Mouse (Mus musculus): ENCODE measurements around the gene Hpd. TPM values are rescaled to one million over a fixed set of nuclear protein-coding genes. Genes with fewer than 3 reads are reported as not detected.
"Not testable (repeated sequence)": the region's sequence is repeated elsewhere in the genome, so short reads cannot be mapped to it uniquely, and the experiment has no call there.

Gene Hpd
- not detected in 2 replicates for polyA plus RNA-seq (2015; fragmentation: Nextera tagmentation; extraction: Ambion mirVana)

DNA sequence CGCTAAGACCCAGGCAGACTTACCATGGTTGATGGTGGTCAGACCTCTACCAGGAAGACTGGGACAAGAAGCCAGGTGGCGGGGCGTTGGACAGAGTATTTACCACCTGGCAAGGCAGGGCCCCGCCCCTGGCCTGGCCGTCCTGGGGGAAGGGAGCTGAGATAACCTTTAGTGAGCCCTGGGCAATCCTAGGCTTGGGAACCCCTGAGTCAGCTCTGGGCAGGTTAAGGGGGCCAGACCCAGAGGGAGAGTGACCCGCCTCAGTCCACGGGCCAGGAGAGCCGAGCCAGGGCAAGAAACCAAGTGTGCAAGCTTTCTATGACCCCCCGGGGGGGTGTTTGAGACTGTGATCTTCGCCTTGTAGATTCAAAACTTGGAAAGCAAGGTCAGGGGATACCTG is at the start of gene Hpd:
TSS of gene Hpd (minus strand) at position 77 of the 400 bp plus-strand sequence.
- Histone ChIP-seq H3K4me3 (no peak within 1 kb of the TSS), H3K27ac (replicated peaks) (no peak within 1 kb of the TSS), H3K9me3 (no peaks in the 10 kb centered on the region), H3K36me3 (no peaks in the 10 kb centered on the region), H3K4me2 (no peak within 1 kb of the TSS), H3K9ac (no peak within 1 kb of the TSS), H3K4me1 (replicated peaks) (peaks cover 4% of the 10 kb centered on the region; the same call in 1 of the 2 replicates), H3K27me3 (0 out of 2 replicates have a peak, but pooled peaks cover 4% of the 10 kb centered on the region)
- ATAC-seq (ENCODE audit: low read depth) = no peak
- WGBS = 82% methylated on average over 10 of the region's 10 CpGs

DNA sequence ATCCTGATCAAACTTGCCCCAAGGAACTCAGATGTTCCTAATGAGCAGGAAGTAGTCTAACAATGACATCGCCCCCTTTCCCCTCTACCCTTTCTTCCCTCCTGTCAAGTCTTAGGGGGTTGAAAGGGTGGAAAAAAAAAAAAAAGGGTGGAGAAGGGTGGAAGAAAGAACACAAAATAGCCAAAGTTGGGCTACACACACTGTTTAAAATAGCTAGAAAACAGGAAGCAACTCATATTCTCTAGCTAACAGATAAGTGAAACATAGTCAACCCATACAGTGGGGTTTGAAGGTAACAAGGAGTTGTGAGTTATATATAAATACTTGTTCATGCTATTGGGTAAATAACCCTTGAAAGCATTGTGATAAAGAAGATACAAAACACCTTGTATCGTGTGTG is 49.7 kb upstream of the Hpd start:
- Histone ChIP-seq H3K9me3 (no peaks in the 10 kb centered on the region), H3K27ac (replicated peaks) (no peak overlapping the region), H3K27me3 (no peaks in the 10 kb centered on the region), H3K4me3 (no peak overlapping the region), H3K36me3 (peaks cover 28% of the 10 kb centered on the region), H3K9ac (no peak overlapping the region), H3K4me2 (no peak overlapping the region), H3K4me1 (replicated peaks) (peaks cover 27% of the 10 kb centered on the region)
- no peak for ATAC-seq (ENCODE audit: low read depth)
- WGBS = 94% methylated on average over 2 of the region's 2 CpGs

DNA sequence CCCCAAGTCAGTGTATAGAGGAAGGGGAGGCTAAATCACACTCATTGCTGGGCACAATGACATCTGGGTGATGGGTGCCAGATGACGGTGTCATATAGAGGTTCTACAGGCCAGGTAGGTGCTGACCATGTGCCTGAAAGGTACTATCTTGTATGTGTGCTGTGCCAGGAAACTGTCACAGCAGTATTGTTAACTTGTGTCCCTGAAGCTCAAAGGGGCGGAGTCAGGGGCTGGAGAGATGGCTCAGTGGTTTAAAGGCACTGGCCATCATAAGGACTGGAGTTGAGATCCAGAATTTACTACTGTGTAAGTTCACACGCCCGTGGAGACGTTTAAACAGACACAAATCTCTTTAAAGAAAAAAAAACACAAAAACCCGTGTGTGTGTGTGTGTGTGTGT is 46.8 kb upstream of the Hpd start:
- Histone ChIP-seq H3K36me3 (0 out of 2 replicates have a peak, but pooled peaks cover 6% of the 10 kb centered on the region), H3K9me3 (no peaks in the 10 kb centered on the region), H3K4me1 (replicated peaks) (peaks cover 17% of the 10 kb centered on the region), H3K9ac (peak overlapping the region; percentile 82; the same call in 1 of the 2 replicates), H3K4me2 (peak overlapping the region; percentile 76), H3K27me3 (no peaks in the 10 kb centered on the region), H3K27ac (replicated peaks) (no peak overlapping the region), H3K4me3 (peak overlapping the region; percentile 86)
- WGBS = 93% methylated on average over 6 of the region's 6 CpGs
- no peak for ATAC-seq (ENCODE audit: low read depth)

- no peaks in the 10 kb centered on the region for H3K27me3 ChIP-seq
- 0 out of 2 replicates have a peak, but pooled peaks cover 6% of the 10 kb centered on the region for H3K36me3 ChIP-seq
- H3K4me2 ChIP-seq = peak overlapping the region; percentile 76
- H3K4me3 ChIP-seq = peak overlapping the region; percentile 86
- H3K4me1 ChIP-seq (replicated peaks) = peaks cover 17% of the 10 kb centered on the region
- no peak for ATAC-seq (ENCODE audit: low read depth)
- H3K9ac ChIP-seq = peak overlapping the region; percentile 82
- no peaks in the 10 kb centered on the region for H3K9me3 ChIP-seq
- WGBS = 10% methylated on average over 15 of the region's 15 CpGs
- H3K27ac ChIP-seq (replicated peaks) = 0 out of 2 replicates have a peak overlapping the region, but pooled peaks have one; percentile 46
These were observed 46.0 kb upstream of the Hpd start for GRCm38 (mm10) chr5:123228524-123228922.

DNA sequence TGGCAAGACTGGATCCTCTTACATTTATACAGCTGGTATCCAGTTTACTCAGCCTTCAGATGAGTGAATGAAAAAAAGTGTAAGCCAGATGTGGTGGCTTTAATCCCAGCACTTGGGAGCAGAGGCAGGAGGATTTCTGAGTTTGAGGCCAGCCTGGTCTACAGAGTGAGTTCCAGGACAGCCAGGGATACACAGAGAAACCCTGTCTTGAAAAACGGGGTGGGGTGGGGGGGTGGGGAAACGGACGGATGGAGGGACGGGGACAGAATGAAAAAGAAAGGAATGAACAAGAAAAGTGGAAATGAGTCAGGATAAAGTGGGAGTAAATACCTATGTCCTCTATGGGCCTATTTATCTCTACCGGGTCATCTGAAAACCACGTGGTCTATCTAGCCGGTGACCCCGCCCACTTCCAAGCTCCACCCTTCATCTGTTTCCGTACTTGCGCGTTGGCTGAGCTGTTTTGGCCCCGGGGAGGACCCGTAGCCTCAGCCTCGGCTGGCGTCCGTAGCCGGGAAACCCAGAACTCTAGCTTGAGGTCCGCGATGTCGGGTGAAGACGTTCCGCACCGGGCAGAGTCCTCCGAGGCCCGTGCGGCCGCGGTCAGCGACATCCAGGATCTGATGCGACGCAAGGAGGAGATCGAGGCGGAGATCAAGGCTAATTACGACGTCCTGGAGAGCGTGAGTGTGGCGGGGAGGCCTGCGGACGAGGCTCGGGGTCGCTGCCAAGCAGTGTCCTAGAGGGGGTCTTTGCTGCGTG is 45.4 kb upstream of the Hpd start:
- H3K4me3 ChIP-seq = peak overlapping the region; percentile 86
- 0 out of 2 replicates have a peak, but pooled peaks cover 3% of the 10 kb centered on the region for H3K36me3 ChIP-seq
- H3K9me3 ChIP-seq = no peaks in the 10 kb centered on the region
- peak; percentile 90 for ATAC-seq (ENCODE audit: low read depth)
- no peaks in the 10 kb centered on the region for H3K27me3 ChIP-seq
- peak overlapping the region; percentile 76 for H3K4me2 ChIP-seq
- H3K4me1 ChIP-seq (replicated peaks) = peaks cover 17% of the 10 kb centered on the region
- H3K9ac ChIP-seq = peak overlapping the region; percentile 82
- H3K27ac ChIP-seq (replicated peaks) = 0 out of 2 replicates have a peak overlapping the region, but pooled peaks have one; percentile 46
- 2% methylated on average over 42 of the region's 42 CpGs for WGBS

DNA sequence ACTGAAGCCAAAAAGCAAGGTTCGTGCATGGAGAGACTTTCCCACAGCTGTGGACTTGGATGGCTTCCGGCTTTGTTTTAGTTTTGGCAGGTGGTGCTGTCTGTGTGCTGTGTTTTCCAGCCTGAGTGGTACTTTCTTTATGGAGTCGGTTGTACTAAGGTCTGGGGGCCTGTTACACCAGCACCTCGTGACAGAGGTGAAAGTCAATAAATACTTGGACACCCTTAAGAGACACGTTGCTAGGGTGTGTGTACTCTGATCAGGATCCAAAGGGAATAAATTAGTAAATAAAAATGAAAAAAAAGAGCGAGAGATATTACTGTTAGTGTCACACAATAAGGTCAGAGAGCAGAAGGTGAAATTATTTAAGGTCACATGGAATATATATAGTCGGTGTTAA is 44.3 kb upstream of the Hpd start:
- 86% methylated on average over 7 of the region's 7 CpGs for WGBS
- H3K4me2 ChIP-seq = no peak overlapping the region
- peaks cover 17% of the 10 kb centered on the region for H3K4me1 ChIP-seq (replicated peaks)
- H3K27ac ChIP-seq (replicated peaks) = no peak overlapping the region
- no peak overlapping the region for H3K9ac ChIP-seq
- H3K9me3 ChIP-seq = no peaks in the 10 kb centered on the region
- no peak for ATAC-seq (ENCODE audit: low read depth)
- no peak overlapping the region for H3K4me3 ChIP-seq
- H3K36me3 ChIP-seq = no peaks in the 10 kb centered on the region
- H3K27me3 ChIP-seq = no peaks in the 10 kb centered on the region

GRCm38 (mm10) chr5:123223861-123224260 is 41.3 kb upstream of the Hpd start:
- 60% methylated on average over 6 of the region's 6 CpGs for WGBS
- ATAC-seq (ENCODE audit: low read depth); H3K4me3 ChIP-seq; H3K27me3 ChIP-seq; H3K36me3 ChIP-seq; H3K9ac ChIP-seq; H3K4me2 ChIP-seq; H3K4me1 ChIP-seq (replicated peaks); H3K9me3 ChIP-seq; H3K27ac ChIP-seq (replicated peaks): not testable (repeated sequence)

DNA sequence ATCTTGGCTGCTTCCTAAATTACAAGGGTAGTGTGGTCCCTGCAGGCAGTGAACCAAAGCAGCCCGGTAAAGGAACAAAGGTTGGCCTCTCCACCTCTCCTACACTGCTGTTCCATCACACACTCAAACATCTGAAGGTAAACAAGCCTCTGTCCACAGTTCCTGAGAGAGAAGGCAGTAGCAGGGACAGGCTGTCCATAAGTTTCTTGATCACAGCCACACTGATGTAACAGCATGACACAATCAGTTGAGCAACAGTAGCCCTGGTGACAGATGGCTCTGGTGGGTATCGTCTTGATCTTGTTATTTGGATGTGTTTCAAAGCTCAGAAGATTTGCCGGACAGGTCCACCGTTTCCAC is 40.5 kb upstream of the Hpd start:
- Histone ChIP-seq H3K27me3 (no peaks in the 10 kb centered on the region), H3K4me2 (no peak overlapping the region), H3K4me3 (no peak overlapping the region), H3K4me1 (replicated peaks) (no peaks in the 10 kb centered on the region), H3K27ac (replicated peaks) (no peak overlapping the region), H3K36me3 (no peaks in the 10 kb centered on the region), H3K9me3 (peaks cover 5% of the 10 kb centered on the region; the same call in 1 of the 2 replicates), H3K9ac (no peak overlapping the region)
- ATAC-seq (ENCODE audit: low read depth) = no peak
- WGBS = 82% methylated on average over 4 of the region's 4 CpGs

- H3K27ac ChIP-seq (replicated peaks); H3K36me3 ChIP-seq; H3K4me2 ChIP-seq; H3K4me1 ChIP-seq (replicated peaks); H3K4me3 ChIP-seq; H3K9ac ChIP-seq; H3K9me3 ChIP-seq; H3K27me3 ChIP-seq; ATAC-seq (ENCODE audit: low read depth): not testable (repeated sequence)
- WGBS = 91% methylated on average over 4 of the region's 5 CpGs
These were observed 40.0 kb upstream of the Hpd start for GRCm38 (mm10) chr5:123222346-123223050.

GRCm38 (mm10) chr5:123203591-123203990 is 21.1 kb upstream of the Hpd start:
- H3K4me2 ChIP-seq; H3K36me3 ChIP-seq; H3K27ac ChIP-seq (replicated peaks); ATAC-seq (ENCODE audit: low read depth); H3K9me3 ChIP-seq; H3K27me3 ChIP-seq; H3K4me1 ChIP-seq (replicated peaks); H3K9ac ChIP-seq; H3K4me3 ChIP-seq: not testable (repeated sequence)
- WGBS = 86% methylated on average over 7 of the region's 7 CpGs

DNA sequence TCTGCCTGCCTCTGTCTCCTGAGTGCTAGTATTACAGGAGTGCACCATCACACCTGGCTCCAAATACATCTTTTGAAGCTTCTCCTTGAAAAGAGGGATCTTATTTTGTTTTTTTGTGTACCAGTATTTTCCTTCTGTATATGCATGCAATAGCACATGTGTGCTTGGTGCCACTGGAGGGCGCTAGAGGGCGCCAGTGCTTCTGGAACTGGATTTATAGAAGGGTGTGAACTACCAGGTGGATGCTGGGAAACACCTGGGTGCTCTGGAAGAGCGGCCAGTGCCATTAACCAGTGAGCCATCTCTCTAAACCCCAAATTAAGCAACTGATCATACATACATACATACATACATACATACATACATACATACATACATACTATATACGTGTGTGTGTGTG is 20.2 kb upstream of the Hpd start:
- 43% methylated on average over 4 of the region's 4 CpGs for WGBS
- not testable (repeated sequence) for H3K27ac ChIP-seq (replicated peaks); ATAC-seq (ENCODE audit: low read depth); H3K27me3 ChIP-seq; H3K4me1 ChIP-seq (replicated peaks); H3K4me2 ChIP-seq; H3K4me3 ChIP-seq; H3K9me3 ChIP-seq; H3K9ac ChIP-seq; H3K36me3 ChIP-seq

GRCm38 (mm10) chr5:123201987-123202386 is 19.5 kb upstream of the Hpd start:
- Histone ChIP-seq H3K4me3 (no peak overlapping the region), H3K36me3 (no peaks in the 10 kb centered on the region), H3K9me3 (no peaks in the 10 kb centered on the region), H3K4me2 (no peak overlapping the region), H3K9ac (no peak overlapping the region), H3K27ac (replicated peaks) (no peak overlapping the region), H3K4me1 (replicated peaks) (no peaks in the 10 kb centered on the region), H3K27me3 (no peaks in the 10 kb centered on the region)
- 83% methylated on average over 5 of the region's 5 CpGs for WGBS
- ATAC-seq (ENCODE audit: low read depth) = no peak

Data from neural tube, embryonic 13.5 days (tissue).